Mouse (Mus musculus): Measurements from ENCODE around the gene Zfp664. TPM values are rescaled to one million over a fixed set of nuclear protein-coding genes. Genes with fewer than 3 reads are reported as not detected.
A peak's percentile ranks its signal among the peaks of the same experiment; 100 is the strongest.

Zfp664 gene
- polyA plus RNA-seq, 1 experiment from 2014 or later: 92.8 TPM

DNA sequence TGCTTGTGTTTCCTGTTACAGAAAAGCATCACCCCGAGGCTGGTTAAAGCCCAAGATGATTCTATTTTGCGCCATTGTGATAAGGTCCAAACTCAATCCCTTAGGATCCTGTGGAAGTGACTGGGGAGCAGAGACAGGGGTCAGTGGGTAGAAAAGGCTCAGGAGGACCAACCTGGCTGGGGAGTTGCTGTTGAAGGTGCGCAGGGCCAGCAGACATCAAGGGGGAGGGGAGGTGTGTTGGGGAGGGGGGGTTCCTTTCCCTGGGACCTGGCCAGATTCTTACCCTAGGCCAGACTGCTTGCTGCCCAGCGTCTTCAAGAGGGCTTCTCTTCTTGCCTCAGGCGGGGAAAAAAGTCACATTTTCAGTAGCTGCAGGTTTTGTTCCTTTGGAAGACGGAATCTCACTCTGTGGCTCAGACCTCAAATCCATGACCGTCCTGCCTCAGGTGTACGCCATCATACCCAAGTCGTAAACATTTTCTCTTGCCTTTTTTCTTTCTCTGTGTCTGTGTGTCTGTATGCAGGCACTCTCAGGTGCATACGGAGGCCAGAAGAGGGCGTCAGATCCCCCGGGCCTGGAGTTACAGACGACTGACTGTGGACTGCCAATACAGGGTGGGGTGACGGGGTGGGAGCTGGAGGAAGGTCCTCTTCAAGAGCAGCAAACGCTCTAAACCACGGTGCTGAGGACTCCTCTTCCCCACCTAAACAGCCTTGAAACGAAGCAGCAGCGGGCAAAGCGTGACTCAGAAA lies 38.4 kb downstream of the Zfp664 start:
- H3K9me3 ChIP-seq (replicated peaks; ENCODE audit: low read length): no peaks in the 10 kb centered on the region
- no peak overlapping the region for H3K4me2 ChIP-seq (ENCODE audit: low read length)

DNA sequence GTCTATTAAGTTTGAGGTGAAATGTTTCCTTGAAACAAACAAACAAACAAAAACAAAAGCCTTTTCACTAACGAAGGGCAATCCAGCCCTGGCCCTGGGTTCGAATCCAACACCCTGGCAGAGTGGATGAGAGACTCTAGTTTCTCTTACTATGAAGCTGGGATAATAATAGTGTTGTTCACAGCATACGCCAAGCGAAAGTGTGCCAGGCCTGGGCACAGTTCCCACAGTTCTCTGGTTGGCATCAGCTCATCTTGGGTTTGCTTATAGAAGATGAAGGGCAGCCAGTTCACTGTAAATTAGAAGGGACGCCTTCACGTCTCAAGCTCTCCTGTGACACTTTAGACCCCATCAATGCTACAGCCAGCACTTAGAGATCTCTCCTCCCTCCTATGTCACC lies 39.2 kb downstream of the Zfp664 start:
- H3K4me3 ChIP-seq (replicated peaks; ENCODE audit: low read depth, low read length): no peak overlapping the region
- DNase-seq (ENCODE audit: low spot score): no peak
- H3K4me2 ChIP-seq (ENCODE audit: low read length): no peak overlapping the region
- H3K4me1 ChIP-seq (replicated peaks; ENCODE audit: insufficient read depth, low read length): no peaks in the 10 kb centered on the region
- TF ChIP-seq CTCF (IDR thresholded peaks at IDR 0.05; ENCODE audit: low read depth): no peak
- 84% methylated on average over 6 of the region's 6 CpGs for WGBS
- H3K9ac ChIP-seq (ENCODE audit: low read depth, low read length): no peak overlapping the region
- no peaks in the 10 kb centered on the region for H3K27me3 ChIP-seq (ENCODE audit: insufficient read depth, low read length)
- H3K27ac ChIP-seq: no peak overlapping the region
- no peaks in the 10 kb centered on the region for H3K9me3 ChIP-seq (replicated peaks; ENCODE audit: low read length)
- H3K36me3 ChIP-seq (ENCODE audit: insufficient read depth, low read length): no peaks in the 10 kb centered on the region
- no peak for ATAC-seq (replicated peaks; ENCODE audit: low FRiP score, low read depth)

More for the DNA sequence above, 38.4 kb downstream of the Zfp664 start:
- TF ChIP-seq CTCF (IDR thresholded peaks at IDR 0.05; ENCODE audit: low read depth): peak; percentile 39; the same call in 1 of the 2 replicates
- H3K36me3 ChIP-seq (ENCODE audit: insufficient read depth, low read length): no peaks in the 10 kb centered on the region
- DNase-seq (ENCODE audit: low spot score) (no peak), ATAC-seq (replicated peaks; ENCODE audit: low FRiP score, low read depth) (no peak)
- H3K27ac ChIP-seq: no peak overlapping the region
- no peaks in the 10 kb centered on the region for H3K4me1 ChIP-seq (replicated peaks; ENCODE audit: insufficient read depth, low read length)
- WGBS: 66% methylated on average over 19 of the region's 19 CpGs
- H3K9ac ChIP-seq (ENCODE audit: low read depth, low read length): no peak overlapping the region
- H3K4me3 ChIP-seq (replicated peaks; ENCODE audit: low read depth, low read length): no peak overlapping the region
- no peaks in the 10 kb centered on the region for H3K27me3 ChIP-seq (ENCODE audit: insufficient read depth, low read length)

DNA sequence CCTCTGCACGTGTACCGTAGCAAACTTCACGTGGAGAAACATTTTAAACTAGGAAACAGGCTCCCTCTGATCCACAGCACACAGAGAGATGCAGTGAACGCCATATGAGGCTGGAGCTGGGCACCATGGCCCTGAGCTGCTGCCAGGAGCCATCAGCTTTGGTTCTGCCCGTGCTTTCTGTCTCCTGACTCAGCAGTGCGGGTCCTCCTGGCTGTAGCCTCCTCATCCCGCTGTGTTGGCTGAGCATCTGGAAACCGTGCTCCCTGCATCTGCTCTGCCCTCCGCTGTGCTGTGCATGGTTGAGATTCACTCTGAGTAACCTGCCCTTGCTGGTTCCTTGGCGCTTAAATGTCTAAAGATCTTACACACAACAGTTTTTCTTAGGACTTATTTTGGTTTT lies 39.7 kb downstream of the Zfp664 start:
- H3K4me3 ChIP-seq (replicated peaks; ENCODE audit: low read depth, low read length): no peak overlapping the region
- TF ChIP-seq CTCF (IDR thresholded peaks at IDR 0.05; ENCODE audit: low read depth): no peak
- H3K36me3 ChIP-seq (ENCODE audit: insufficient read depth, low read length): no peaks in the 10 kb centered on the region
- H3K27me3 ChIP-seq (ENCODE audit: insufficient read depth, low read length): no peaks in the 10 kb centered on the region
- DNase-seq (ENCODE audit: low spot score) (no peak), ATAC-seq (replicated peaks; ENCODE audit: low FRiP score, low read depth) (no peak)
- WGBS: 81% methylated on average over 10 of the region's 10 CpGs
- no peaks in the 10 kb centered on the region for H3K9me3 ChIP-seq (replicated peaks; ENCODE audit: low read length)
- no peak overlapping the region for H3K4me2 ChIP-seq (ENCODE audit: low read length)
- no peak overlapping the region for H3K9ac ChIP-seq (ENCODE audit: low read depth, low read length)
- no peak overlapping the region for H3K27ac ChIP-seq
- no peaks in the 10 kb centered on the region for H3K4me1 ChIP-seq (replicated peaks; ENCODE audit: insufficient read depth, low read length)

DNA sequence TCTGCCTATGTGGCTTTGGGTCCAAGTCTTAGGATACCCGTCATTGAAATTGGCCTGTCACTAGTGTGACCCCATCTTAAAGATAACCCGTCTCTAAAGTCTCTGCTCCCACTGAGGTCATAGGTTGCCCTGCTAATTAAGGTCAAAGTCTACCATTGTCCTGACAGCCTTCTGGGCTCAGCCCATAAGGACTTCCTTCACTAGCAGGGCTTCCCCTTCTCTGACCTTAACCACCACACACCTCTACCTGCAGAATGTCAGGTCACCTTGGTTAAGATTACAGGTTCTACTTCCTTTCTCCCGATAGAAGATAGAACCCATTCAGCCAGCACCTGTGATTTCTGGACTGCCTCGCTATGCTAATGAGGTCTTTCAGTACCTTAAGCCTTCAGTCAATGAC lies 41.4 kb downstream of the Zfp664 start:
- WGBS: 83% methylated on average over 4 of the region's 4 CpGs
- TF ChIP-seq CTCF (IDR thresholded peaks at IDR 0.05; ENCODE audit: low read depth): no peak
- no peaks in the 10 kb centered on the region for H3K9me3 ChIP-seq (replicated peaks; ENCODE audit: low read length)
- no peak for DNase-seq (ENCODE audit: low spot score)
- H3K27me3 ChIP-seq (ENCODE audit: insufficient read depth, low read length): no peaks in the 10 kb centered on the region
- H3K36me3 ChIP-seq (ENCODE audit: insufficient read depth, low read length): no peaks in the 10 kb centered on the region
- H3K27ac ChIP-seq: no peak overlapping the region
- H3K9ac ChIP-seq (ENCODE audit: low read depth, low read length): no peak overlapping the region
- ATAC-seq (replicated peaks; ENCODE audit: low FRiP score, low read depth): no peak
- H3K4me2 ChIP-seq (ENCODE audit: low read length): no peak overlapping the region
- no peaks in the 10 kb centered on the region for H3K4me1 ChIP-seq (replicated peaks; ENCODE audit: insufficient read depth, low read length)
- H3K4me3 ChIP-seq (replicated peaks; ENCODE audit: low read depth, low read length): no peak overlapping the region

DNA sequence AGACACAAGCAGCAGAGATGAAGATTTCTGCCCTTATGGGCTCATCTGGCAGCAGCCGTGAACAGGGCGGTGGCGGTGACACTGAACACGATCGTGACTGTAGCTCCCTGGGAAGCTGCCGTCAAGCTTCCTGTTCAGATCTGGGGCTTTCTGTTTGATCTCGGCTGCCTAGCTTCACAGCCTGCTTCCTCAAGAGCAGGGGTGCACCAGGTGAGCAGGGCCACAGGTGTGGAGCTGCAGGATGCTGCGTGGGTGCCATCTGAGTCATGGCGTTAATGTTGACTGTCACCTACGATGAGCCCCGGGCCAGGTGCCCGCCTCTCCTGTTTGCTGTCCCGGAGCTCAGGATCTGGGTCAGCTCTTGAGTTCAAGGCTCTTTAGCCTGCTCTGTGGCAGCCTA lies 44.4 kb downstream of the Zfp664 start:
- no peak overlapping the region for H3K4me3 ChIP-seq (replicated peaks; ENCODE audit: low read depth, low read length)
- DNase-seq (ENCODE audit: low spot score): no peak
- WGBS: 62% methylated on average over 13 of the region's 13 CpGs
- no peaks in the 10 kb centered on the region for H3K9me3 ChIP-seq (replicated peaks; ENCODE audit: low read length)
- no peaks in the 10 kb centered on the region for H3K4me1 ChIP-seq (replicated peaks; ENCODE audit: insufficient read depth, low read length)
- TF ChIP-seq CTCF (IDR thresholded peaks at IDR 0.05; ENCODE audit: low read depth): no peak
- ATAC-seq (replicated peaks; ENCODE audit: low FRiP score, low read depth): no peak
- H3K27me3 ChIP-seq (ENCODE audit: insufficient read depth, low read length): no peaks in the 10 kb centered on the region
- no peaks in the 10 kb centered on the region for H3K36me3 ChIP-seq (ENCODE audit: insufficient read depth, low read length)
- H3K9ac ChIP-seq (ENCODE audit: low read depth, low read length): no peak overlapping the region
- no peak overlapping the region for H3K27ac ChIP-seq
- H3K4me2 ChIP-seq (ENCODE audit: low read length): no peak overlapping the region

DNA sequence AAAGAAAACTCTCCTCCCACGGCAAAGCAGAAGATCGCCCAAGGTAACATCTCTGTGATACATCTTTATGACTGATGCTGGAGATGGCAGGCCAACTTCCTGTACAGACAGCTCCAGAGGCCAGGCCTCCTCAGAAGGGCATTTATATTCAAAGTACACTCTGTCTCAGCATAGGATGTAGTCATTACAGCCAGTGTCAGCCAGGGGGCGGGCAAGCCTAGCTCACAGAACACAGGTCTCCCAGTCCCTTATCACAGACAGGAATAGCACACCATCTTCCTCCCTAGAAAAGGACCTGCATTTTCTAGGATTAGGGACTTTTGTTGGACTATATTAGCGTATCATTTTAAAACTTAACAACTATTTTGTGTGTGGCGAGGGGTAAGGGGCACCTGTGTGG lies 46.4 kb downstream of the Zfp664 start:
- DNase-seq (ENCODE audit: low spot score) (peak; percentile 93), ATAC-seq (replicated peaks; ENCODE audit: low FRiP score, low read depth) (peak; percentile 63; the same call in 1 of the 2 replicates)
- no peaks in the 10 kb centered on the region for H3K4me1 ChIP-seq (replicated peaks; ENCODE audit: insufficient read depth, low read length)
- no peaks in the 10 kb centered on the region for H3K36me3 ChIP-seq (ENCODE audit: insufficient read depth, low read length)
- H3K4me2 ChIP-seq (ENCODE audit: low read length): no peak overlapping the region
- WGBS: 19% methylated on average over 5 of the region's 5 CpGs
- no peaks in the 10 kb centered on the region for H3K9me3 ChIP-seq (replicated peaks; ENCODE audit: low read length)
- H3K27ac ChIP-seq: no peak overlapping the region
- TF ChIP-seq CTCF (IDR thresholded peaks at IDR 0.05; ENCODE audit: low read depth): peak; percentile 98
- no peak overlapping the region for H3K4me3 ChIP-seq (replicated peaks; ENCODE audit: low read depth, low read length)
- no peaks in the 10 kb centered on the region for H3K27me3 ChIP-seq (ENCODE audit: insufficient read depth, low read length)
- no peak overlapping the region for H3K9ac ChIP-seq (ENCODE audit: low read depth, low read length)

DNA sequence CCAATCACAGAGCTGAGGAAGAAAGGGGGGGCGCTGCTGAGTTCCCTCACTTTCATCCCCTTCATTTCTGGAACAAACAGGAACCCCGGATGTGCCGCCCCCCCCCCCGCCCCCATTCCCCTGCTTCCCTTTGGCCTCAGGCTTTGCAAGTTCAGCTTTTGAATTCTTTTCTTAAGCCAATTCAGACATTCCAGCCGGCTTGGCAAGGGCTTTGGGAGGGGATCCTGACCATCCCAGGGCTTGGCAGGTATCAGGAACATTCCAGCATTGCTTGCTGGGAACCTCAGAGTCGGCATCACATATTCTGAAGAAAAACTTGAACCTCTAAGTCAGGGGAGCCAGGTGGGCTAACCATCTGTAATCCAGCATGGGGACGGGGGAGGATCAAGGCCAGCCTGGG lies 49.8 kb downstream of the Zfp664 start:
- no peaks in the 10 kb centered on the region for H3K4me1 ChIP-seq (replicated peaks; ENCODE audit: insufficient read depth, low read length)
- no peaks in the 10 kb centered on the region for H3K36me3 ChIP-seq (ENCODE audit: insufficient read depth, low read length)
- no peak overlapping the region for H3K4me3 ChIP-seq (replicated peaks; ENCODE audit: low read depth, low read length)
- no peak overlapping the region for H3K27ac ChIP-seq
- ATAC-seq (replicated peaks; ENCODE audit: low FRiP score, low read depth) (no peak), DNase-seq (ENCODE audit: low spot score) (no peak)
- H3K4me2 ChIP-seq (ENCODE audit: low read length): no peak overlapping the region
- no peak for TF ChIP-seq CTCF (IDR thresholded peaks at IDR 0.05; ENCODE audit: low read depth)
- WGBS: 70% methylated on average over 5 of the region's 7 CpGs
- no peaks in the 10 kb centered on the region for H3K27me3 ChIP-seq (ENCODE audit: insufficient read depth, low read length)
- no peaks in the 10 kb centered on the region for H3K9me3 ChIP-seq (replicated peaks; ENCODE audit: low read length)
- no peak overlapping the region for H3K9ac ChIP-seq (ENCODE audit: low read depth, low read length)

Data from kidney, postnatal 0 days (tissue).